Mouse (Mus musculus): Measurements from ENCODE around the gene Oaz3. TPM values are rescaled to one million over a fixed set of nuclear protein-coding genes. Genes with fewer than 3 reads are reported as not detected.

The Oaz3 gene
- polyA plus RNA-seq, 1 experiment from 2014 or later, result 0.51 TPM

DNA sequence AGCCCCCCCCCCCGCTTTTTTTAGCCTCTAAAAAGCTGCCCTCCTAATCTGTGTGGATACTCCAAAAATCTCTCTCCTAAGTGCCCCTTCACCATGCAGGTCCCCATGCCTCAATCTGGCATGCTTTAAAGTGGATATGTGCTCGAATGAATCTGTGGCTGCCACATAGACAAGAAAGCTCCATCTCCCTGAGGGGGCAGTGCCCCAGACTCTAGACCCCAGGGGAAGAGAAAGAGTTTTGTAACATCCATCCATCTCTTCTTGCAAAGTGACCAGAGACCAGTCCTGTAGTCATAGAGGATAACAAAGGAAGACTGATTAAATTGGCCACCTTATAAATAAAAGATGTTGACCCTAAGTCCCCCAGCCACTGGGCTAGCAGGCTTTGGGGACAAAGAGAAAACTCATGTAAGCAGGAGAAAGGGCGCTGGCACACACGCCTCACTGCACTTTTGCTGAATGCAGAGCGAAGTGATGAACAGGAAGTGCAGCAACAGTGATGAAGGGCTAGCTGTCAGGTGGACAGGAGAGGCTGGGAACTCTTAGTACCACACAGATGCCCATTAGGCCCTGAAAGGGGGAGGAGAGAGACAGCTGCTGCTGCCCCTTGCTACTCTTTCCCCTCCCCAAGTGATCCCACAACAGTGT, 43.9 kb downstream of the Oaz3 start:
- H3K36me3 ChIP-seq (ENCODE audit: control insufficient read depth, insufficient read depth, low read length), result no peaks in the 10 kb centered on the region
- DNase-seq (ENCODE audit: low spot score) (peak; percentile 20), ATAC-seq (replicated peaks; ENCODE audit: low FRiP score) (no peak)
- no peak overlapping the region for H3K4me2 ChIP-seq
- no peak overlapping the region for H3K9ac ChIP-seq (ENCODE audit: low read depth, low read length)
- 40% methylated on average over 5 of the region's 5 CpGs for WGBS
- no peak overlapping the region for H3K4me3 ChIP-seq (ENCODE audit: low read depth, low read length)
- H3K4me1 ChIP-seq (replicated peaks; ENCODE audit: control insufficient read depth, insufficient read depth, low read length), result no peaks in the 10 kb centered on the region
- no peaks in the 10 kb centered on the region for H3K9me3 ChIP-seq (ENCODE audit: control insufficient read depth, low read length)
- no peak overlapping the region for H3K27ac ChIP-seq (ENCODE audit: low read depth, low read length)
- H3K27me3 ChIP-seq (replicated peaks; ENCODE audit: control insufficient read depth, insufficient read depth, low read length), result peaks cover 55% of the 10 kb centered on the region

DNA sequence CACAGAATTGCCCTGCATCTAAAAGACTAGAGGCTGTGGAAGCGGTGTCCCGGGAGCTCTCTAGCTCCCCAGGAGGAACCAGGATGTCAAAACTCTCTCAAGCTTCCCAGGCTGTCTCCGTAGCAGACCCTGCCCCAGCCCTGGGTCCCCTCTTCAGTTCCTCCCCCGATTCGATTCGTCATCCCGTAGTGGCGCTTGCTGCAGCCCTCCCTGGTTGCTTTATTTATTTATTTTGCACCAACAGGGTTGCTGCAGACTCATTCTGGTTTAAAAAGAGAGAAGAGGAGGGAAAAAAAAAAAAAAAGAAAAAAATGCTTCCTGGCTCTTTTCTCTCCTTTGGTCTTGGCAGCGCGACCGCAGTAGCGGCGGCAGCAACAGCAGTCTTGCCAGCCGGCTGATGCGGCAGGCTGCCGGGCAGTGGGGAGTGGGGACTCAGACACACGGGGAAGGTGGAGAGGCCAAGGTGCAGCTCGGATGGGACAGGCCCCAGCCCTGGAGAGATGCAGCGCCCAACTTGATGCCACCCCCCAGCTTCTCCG, 44.7 kb downstream of the Oaz3 start:
- peak; percentile 30 for DNase-seq (ENCODE audit: low spot score)
- Histone ChIP-seq H3K4me3 (ENCODE audit: low read depth, low read length) (no peak overlapping the region), H3K27me3 (replicated peaks; ENCODE audit: control insufficient read depth, insufficient read depth, low read length) (peaks cover 49% of the 10 kb centered on the region), H3K9ac (ENCODE audit: low read depth, low read length) (no peak overlapping the region), H3K27ac (ENCODE audit: low read depth, low read length) (no peak overlapping the region), H3K36me3 (ENCODE audit: control insufficient read depth, insufficient read depth, low read length) (no peaks in the 10 kb centered on the region), H3K4me1 (replicated peaks; ENCODE audit: control insufficient read depth, insufficient read depth, low read length) (no peaks in the 10 kb centered on the region), H3K4me2 (peak overlapping the region; percentile 42), H3K9me3 (ENCODE audit: control insufficient read depth, low read length) (no peaks in the 10 kb centered on the region)
- ATAC-seq (replicated peaks; ENCODE audit: low FRiP score), result no peak
- 4% methylated on average over 20 of the region's 20 CpGs for WGBS

DNA sequence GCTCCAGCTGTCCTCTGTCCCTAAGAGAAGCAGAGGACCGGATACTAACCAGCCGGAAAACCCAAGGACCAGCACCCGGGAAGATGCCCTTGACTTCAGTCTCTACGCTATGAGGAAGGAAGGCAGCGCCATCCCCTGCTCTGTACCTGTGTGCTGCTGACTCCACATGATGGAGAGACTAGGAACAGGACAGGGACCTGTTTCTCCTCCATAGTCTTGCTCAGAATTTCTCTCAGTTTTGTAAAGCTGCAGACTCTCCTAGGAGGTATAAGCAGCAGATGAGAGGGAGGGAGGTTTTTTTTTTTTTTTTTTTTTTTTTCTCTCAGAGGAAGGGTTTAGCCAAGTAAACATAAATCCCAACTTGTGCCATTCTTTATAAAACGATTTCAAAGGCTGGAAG, 45.5 kb downstream of the Oaz3 start, which contains the start of gene Lingo4:
Lingo4 (plus strand) TSS at position 301 of the 400 bp plus-strand sequence.
- H3K27me3 ChIP-seq (replicated peaks; ENCODE audit: control insufficient read depth, insufficient read depth, low read length), result peaks cover 46% of the 10 kb centered on the region
- no peak within 1 kb of the TSS for H3K9ac ChIP-seq (ENCODE audit: low read depth, low read length)
- H3K27ac ChIP-seq (ENCODE audit: low read depth, low read length), result no peak within 1 kb of the TSS
- 65% methylated on average over 6 of the region's 6 CpGs for WGBS
- no peaks in the 10 kb centered on the region for H3K9me3 ChIP-seq (ENCODE audit: control insufficient read depth, low read length)
- peak within 1 kb of the TSS; percentile 42 for H3K4me2 ChIP-seq
- DNase-seq (ENCODE audit: low spot score) (no peak), ATAC-seq (replicated peaks; ENCODE audit: low FRiP score) (no peak)
- H3K4me1 ChIP-seq (replicated peaks; ENCODE audit: control insufficient read depth, insufficient read depth, low read length), result no peaks in the 10 kb centered on the region
- no peak within 1 kb of the TSS for H3K4me3 ChIP-seq (ENCODE audit: low read depth, low read length)
- H3K36me3 ChIP-seq (ENCODE audit: control insufficient read depth, insufficient read depth, low read length), result no peaks in the 10 kb centered on the region

DNA sequence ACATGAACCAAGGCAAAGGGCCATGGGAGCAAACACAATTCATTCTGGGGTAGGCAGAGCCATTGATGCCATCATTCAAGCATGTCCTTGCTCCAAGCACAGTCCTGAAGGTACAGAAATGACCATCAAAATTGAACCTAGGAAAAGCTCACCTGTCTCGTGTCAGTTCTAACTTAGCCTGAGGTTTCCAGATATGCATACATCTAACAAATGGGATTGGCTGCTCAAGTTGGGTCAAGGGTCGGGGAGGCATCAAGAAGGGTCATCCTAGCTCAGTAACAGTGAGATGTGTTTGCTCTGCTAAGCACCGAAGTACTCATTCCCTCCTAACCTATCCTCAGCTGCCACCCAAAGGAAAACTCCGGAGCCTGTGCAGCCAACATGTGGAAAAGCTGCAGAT, 46.9 kb downstream of the Oaz3 start:
- ATAC-seq (replicated peaks; ENCODE audit: low FRiP score), result no peak
- Histone ChIP-seq H3K27me3 (replicated peaks; ENCODE audit: control insufficient read depth, insufficient read depth, low read length) (peaks cover 43% of the 10 kb centered on the region), H3K4me2 (no peak overlapping the region), H3K9me3 (ENCODE audit: control insufficient read depth, low read length) (no peaks in the 10 kb centered on the region), H3K9ac (ENCODE audit: low read depth, low read length) (no peak overlapping the region), H3K27ac (ENCODE audit: low read depth, low read length) (no peak overlapping the region), H3K4me1 (replicated peaks; ENCODE audit: control insufficient read depth, insufficient read depth, low read length) (no peaks in the 10 kb centered on the region), H3K4me3 (ENCODE audit: low read depth, low read length) (no peak overlapping the region), H3K36me3 (ENCODE audit: control insufficient read depth, insufficient read depth, low read length) (no peaks in the 10 kb centered on the region)
- no peak for DNase-seq (ENCODE audit: low spot score)
- WGBS, result 73% methylated on average over 4 of the region's 4 CpGs

DNA sequence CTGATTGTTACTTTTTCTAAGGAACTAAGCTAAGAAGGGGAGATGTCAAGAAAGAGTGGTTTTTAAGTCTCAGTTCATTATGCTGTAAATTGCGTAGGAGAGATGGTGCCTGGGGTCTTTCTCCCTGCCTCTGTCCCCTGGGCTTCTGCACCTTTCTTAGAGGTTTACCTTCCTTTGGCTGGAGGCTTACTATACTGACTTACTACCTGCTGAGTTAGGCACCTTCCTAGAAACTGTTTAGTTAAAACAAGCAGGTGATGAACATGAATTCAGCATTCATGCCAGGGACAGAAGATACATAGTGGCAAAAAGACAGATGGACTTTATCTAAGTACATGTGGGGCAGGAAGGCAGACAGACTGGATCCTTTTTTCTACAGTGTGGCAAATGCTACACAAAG, 47.4 kb downstream of the Oaz3 start:
- ATAC-seq (replicated peaks; ENCODE audit: low FRiP score) (no peak), DNase-seq (ENCODE audit: low spot score) (no peak)
- Histone ChIP-seq H3K36me3 (ENCODE audit: control insufficient read depth, insufficient read depth, low read length) (no peaks in the 10 kb centered on the region), H3K4me1 (replicated peaks; ENCODE audit: control insufficient read depth, insufficient read depth, low read length) (no peaks in the 10 kb centered on the region), H3K4me3 (ENCODE audit: low read depth, low read length) (no peak overlapping the region), H3K4me2 (no peak overlapping the region), H3K9me3 (ENCODE audit: control insufficient read depth, low read length) (no peaks in the 10 kb centered on the region), H3K27me3 (replicated peaks; ENCODE audit: control insufficient read depth, insufficient read depth, low read length) (peaks cover 43% of the 10 kb centered on the region), H3K9ac (ENCODE audit: low read depth, low read length) (no peak overlapping the region), H3K27ac (ENCODE audit: low read depth, low read length) (no peak overlapping the region)
- WGBS, result 54% methylated on average over 1 of the region's 1 CpGs

DNA sequence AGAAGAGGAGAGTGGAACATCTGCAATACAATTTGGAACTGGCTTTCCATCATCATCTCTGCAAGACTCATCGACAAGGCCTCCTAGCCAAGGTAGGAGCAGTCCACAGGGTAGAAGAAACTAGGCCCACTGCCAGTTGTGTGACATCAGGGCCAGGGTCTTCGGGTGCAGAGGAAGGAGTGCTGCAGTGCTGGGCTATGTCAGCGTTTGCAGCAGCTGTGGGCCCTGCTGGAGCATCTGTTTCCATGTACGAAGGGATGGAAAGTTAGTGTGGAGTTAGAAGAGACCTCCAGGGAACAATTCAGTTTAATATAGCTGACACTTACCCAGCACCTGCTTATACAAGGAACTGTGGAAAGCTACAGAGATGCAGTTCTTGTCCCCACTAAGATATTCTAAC, 50.7 kb downstream of the Oaz3 start:
- Histone ChIP-seq H3K27ac (ENCODE audit: low read depth, low read length) (no peak overlapping the region), H3K9ac (ENCODE audit: low read depth, low read length) (no peak overlapping the region), H3K27me3 (replicated peaks; ENCODE audit: control insufficient read depth, insufficient read depth, low read length) (peaks cover 11% of the 10 kb centered on the region; the same call in 1 of the 2 replicates), H3K9me3 (ENCODE audit: control insufficient read depth, low read length) (no peaks in the 10 kb centered on the region), H3K36me3 (ENCODE audit: control insufficient read depth, insufficient read depth, low read length) (no peaks in the 10 kb centered on the region), H3K4me3 (ENCODE audit: low read depth, low read length) (no peak overlapping the region), H3K4me1 (replicated peaks; ENCODE audit: control insufficient read depth, insufficient read depth, low read length) (no peaks in the 10 kb centered on the region), H3K4me2 (no peak overlapping the region)
- ATAC-seq (replicated peaks; ENCODE audit: low FRiP score) (no peak), DNase-seq (ENCODE audit: low spot score) (no peak)
- 70% methylated on average over 4 of the region's 4 CpGs for WGBS

DNA sequence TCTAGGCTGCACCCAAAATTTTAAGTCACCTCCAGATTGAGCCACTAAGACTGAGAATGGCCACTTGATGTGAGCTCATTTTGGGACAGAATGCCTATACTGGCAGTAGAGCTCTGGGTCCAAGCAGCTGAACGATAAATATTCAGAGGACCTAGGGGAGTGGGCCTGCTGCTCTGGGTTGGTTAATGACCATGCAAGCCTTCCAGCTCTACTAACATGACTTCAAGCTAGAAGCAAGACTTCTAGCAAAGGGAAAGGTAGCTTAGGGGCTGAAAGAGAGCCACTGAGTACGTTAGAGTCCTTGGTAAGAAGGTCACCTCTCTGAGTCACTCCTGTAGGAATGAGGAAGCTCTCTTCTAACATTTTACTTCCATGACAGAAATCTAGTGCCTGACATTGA, 51.6 kb downstream of the Oaz3 start:
- peaks cover 2% of the 10 kb centered on the region; the same call in 1 of the 2 replicates for H3K27me3 ChIP-seq (replicated peaks; ENCODE audit: control insufficient read depth, insufficient read depth, low read length)
- no peak overlapping the region for H3K4me2 ChIP-seq
- no peaks in the 10 kb centered on the region for H3K36me3 ChIP-seq (ENCODE audit: control insufficient read depth, insufficient read depth, low read length)
- no peak overlapping the region for H3K27ac ChIP-seq (ENCODE audit: low read depth, low read length)
- ATAC-seq (replicated peaks; ENCODE audit: low FRiP score) (no peak), DNase-seq (ENCODE audit: low spot score) (no peak)
- no peak overlapping the region for H3K4me3 ChIP-seq (ENCODE audit: low read depth, low read length)
- H3K9ac ChIP-seq (ENCODE audit: low read depth, low read length), result no peak overlapping the region
- WGBS, result 74% methylated on average over 2 of the region's 2 CpGs
- H3K4me1 ChIP-seq (replicated peaks; ENCODE audit: control insufficient read depth, insufficient read depth, low read length), result no peaks in the 10 kb centered on the region
- H3K9me3 ChIP-seq (ENCODE audit: control insufficient read depth, low read length), result no peaks in the 10 kb centered on the region

DNA sequence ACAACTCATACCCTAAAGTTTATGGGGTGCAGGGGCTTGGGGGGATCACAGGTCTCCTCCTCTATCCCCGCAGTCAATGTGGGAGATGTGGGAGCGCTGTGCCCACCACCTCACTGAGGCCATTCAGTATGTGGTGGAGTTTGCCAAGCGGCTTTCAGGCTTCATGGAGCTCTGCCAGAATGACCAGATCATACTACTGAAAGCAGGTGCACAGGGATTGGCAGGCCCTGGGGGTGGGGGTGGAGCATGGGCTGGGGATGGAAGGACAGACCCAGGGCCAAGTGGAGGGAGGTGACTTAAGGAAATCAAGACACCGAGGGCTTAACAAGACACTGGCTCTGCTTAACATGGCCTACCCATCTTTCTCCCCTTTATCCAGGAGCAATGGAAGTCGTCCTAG, 52.7 kb downstream of the Oaz3 start:
- H3K27me3 ChIP-seq (replicated peaks; ENCODE audit: control insufficient read depth, insufficient read depth, low read length), result no peaks in the 10 kb centered on the region
- no peaks in the 10 kb centered on the region for H3K4me1 ChIP-seq (replicated peaks; ENCODE audit: control insufficient read depth, insufficient read depth, low read length)
- H3K4me2 ChIP-seq, result no peak overlapping the region
- WGBS, result 70% methylated on average over 5 of the region's 5 CpGs
- H3K9ac ChIP-seq (ENCODE audit: low read depth, low read length), result no peak overlapping the region
- no peak overlapping the region for H3K4me3 ChIP-seq (ENCODE audit: low read depth, low read length)
- ATAC-seq (replicated peaks; ENCODE audit: low FRiP score) (no peak), DNase-seq (ENCODE audit: low spot score) (no peak)
- no peaks in the 10 kb centered on the region for H3K36me3 ChIP-seq (ENCODE audit: control insufficient read depth, insufficient read depth, low read length)
- no peaks in the 10 kb centered on the region for H3K9me3 ChIP-seq (ENCODE audit: control insufficient read depth, low read length)
- H3K27ac ChIP-seq (ENCODE audit: low read depth, low read length), result no peak overlapping the region

DNA sequence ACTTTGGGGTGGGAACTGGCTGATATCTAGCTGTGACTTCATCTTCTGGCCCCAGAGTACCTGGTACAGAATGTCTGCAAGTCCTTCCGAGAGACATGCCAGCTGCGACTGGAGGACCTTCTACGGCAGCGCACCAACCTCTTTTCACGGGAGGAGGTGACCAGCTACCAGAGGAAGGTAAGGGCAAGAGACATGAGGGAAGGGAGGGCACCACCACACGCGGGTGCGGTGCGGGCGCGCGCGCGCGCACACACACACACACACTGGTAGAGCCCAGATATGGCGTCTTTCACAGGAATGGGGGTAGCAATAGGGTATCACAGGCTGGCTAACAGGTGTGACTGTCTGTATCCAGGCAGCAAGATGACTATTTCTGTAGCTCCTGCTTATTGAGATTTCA, 54.3 kb downstream of the Oaz3 start:
- H3K9me3 ChIP-seq (ENCODE audit: control insufficient read depth, low read length), result no peaks in the 10 kb centered on the region
- H3K9ac ChIP-seq (ENCODE audit: low read depth, low read length), result no peak overlapping the region
- no peak overlapping the region for H3K27ac ChIP-seq (ENCODE audit: low read depth, low read length)
- no peak overlapping the region for H3K4me2 ChIP-seq
- H3K27me3 ChIP-seq (replicated peaks; ENCODE audit: control insufficient read depth, insufficient read depth, low read length), result no peaks in the 10 kb centered on the region
- H3K36me3 ChIP-seq (ENCODE audit: control insufficient read depth, insufficient read depth, low read length), result no peaks in the 10 kb centered on the region
- no peak overlapping the region for H3K4me3 ChIP-seq (ENCODE audit: low read depth, low read length)
- DNase-seq (ENCODE audit: low spot score), result no peak
- no peak for ATAC-seq (replicated peaks; ENCODE audit: low FRiP score)
- no peaks in the 10 kb centered on the region for H3K4me1 ChIP-seq (replicated peaks; ENCODE audit: control insufficient read depth, insufficient read depth, low read length)
- WGBS, result 91% methylated on average over 16 of the region's 16 CpGs

Measured in liver, embryonic 11.5 days (tissue).